Mouse (Mus musculus) neural tube, embryonic 12.5 days (tissue): Measurements from ENCODE around the gene Dclk1. TPM values are rescaled to one million over a fixed set of nuclear protein-coding genes. Genes with fewer than 3 reads are reported as not detected.

Experiments
- ATAC-seq: fragments of 200-750 bp; cut with Nextera tagmentation; 2 replicates; pipeline ENCODE4 v1.8.0; 2017; ENCODE audit warnings: low read depth, mild to moderate bottlenecking, moderate TSS enrichment, moderate library complexity; ENCODE audit not compliant: low FRiP score
- H3K27ac ChIP-seq: fragments of 300-500 bp; sonication (generic); 2 replicates; pipeline ENCODE4 v1.5.1; 2016
- H3K27me3 ChIP-seq: fragments of 300-500 bp; sonication (generic); replicated peaks from 2 replicates; pipeline ENCODE4 v1.6.1; 2016; ENCODE audit warnings: mild to moderate bottlenecking
- H3K36me3 ChIP-seq: fragments of 300-500 bp; sonication (generic); 2 replicates; pipeline ENCODE4 v1.6.1; 2016; ENCODE audit warnings: mild to moderate bottlenecking
- H3K4me1 ChIP-seq: fragments of 300-500 bp; sonication (generic); 2 replicates; pipeline ENCODE4 v1.6.1; 2016
- H3K4me2 ChIP-seq: fragments of 300-500 bp; sonication (generic); replicated peaks from 2 replicates; pipeline ENCODE4 v1.6.1; 2016; ENCODE audit warnings: mild to moderate bottlenecking
- H3K4me3 ChIP-seq: fragments of 300-500 bp; sonication (generic); 2 replicates; pipeline ENCODE4 v1.5.1; 2016
- H3K9ac ChIP-seq: fragments of 300-500 bp; sonication (generic); 2 replicates; pipeline ENCODE4 v1.6.1; 2016; ENCODE audit warnings: mild to moderate bottlenecking
- H3K9me3 ChIP-seq: fragments of 300-500 bp; sonication (generic); 2 replicates; pipeline ENCODE4 v1.6.1; 2016; ENCODE audit warnings: mild to moderate bottlenecking
- WGBS: fragments of 180-500 bp; shearing (Covaris S2); methylation state at CpG from one replicate; pipeline ENCODE4 v1.1.7; 2016; 5-methylcytosine and 5-hydroxymethylcytosine counted together
- polyA plus RNA-seq: library from polyadenylated mRNA; unstranded; fragments of >200 nt; fragmentation: Nextera tagmentation; extraction: Ambion mirVana; gene quantifications from 2 replicates; pipeline ENCODE4 v1.2.1, GENCODE M21; 2016

Dclk1 gene
- polyA plus RNA-seq, 1 experiment from 2014 or later, result 171 TPM

DNA sequence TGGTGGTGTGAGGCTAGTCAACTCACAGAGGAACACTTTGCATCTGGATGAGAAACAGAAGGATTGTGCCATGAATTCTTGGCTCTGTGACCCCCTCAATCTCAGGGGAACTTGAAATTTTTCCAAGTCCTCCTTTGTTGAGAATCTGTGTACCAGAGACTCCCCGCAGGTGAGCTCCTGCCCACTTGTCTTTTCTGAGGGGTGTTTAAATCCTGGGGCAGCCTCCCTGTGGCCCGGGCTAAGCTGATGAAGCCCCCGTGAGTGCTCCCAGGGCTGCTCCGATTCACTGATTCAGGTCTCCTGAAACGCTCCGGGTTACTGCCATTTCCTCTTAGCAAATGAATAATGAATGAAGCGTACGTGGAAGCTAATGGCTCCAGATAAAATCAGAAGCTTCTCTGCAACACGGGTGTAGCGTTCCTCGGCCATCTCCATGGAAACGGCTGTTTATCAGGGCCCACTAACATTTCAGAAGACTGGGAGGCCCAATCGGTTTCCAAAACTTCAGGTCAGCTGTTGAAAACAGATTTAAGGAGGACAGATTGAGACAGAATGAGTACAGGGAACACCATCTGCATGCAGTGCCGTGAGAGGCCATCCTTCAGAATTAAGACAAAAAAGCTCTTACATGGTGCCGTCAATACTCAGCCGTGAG is 105.3 kb downstream of the Dclk1 start:
- no peak overlapping the region for H3K4me3 ChIP-seq
- peaks cover 59% of the 10 kb centered on the region for H3K4me1 ChIP-seq
- H3K9me3 ChIP-seq, result no peaks in the 10 kb centered on the region
- ATAC-seq, result peak; percentile 52
- H3K36me3 ChIP-seq, result no peaks in the 10 kb centered on the region
- no peaks in the 10 kb centered on the region for H3K27me3 ChIP-seq
- 17% methylated on average over 16 of the region's 16 CpGs for whole genome bisulfite sequencing
- no peak overlapping the region; the same call in 1 of the 2 replicates for H3K9ac ChIP-seq
- peak overlapping the region; percentile 50 for H3K4me2 ChIP-seq
- peak overlapping the region; percentile 74 for H3K27ac ChIP-seq

DNA sequence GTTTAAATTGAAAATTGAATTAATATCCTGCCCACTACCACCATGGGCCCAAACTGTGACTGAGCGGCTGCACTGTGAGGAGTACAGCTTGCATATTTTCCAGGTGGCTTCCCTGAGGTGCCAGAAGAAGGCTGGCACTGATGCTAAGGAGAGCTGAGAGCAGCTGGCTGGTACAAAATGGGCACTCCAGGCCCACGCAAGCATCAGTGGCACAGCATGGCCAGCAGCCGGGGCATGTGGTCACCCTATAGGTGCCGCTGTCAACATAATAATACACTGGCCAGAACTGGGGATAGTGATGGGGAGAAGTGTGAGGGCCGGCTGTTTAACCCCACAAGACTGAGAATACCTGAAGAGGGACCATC is 105.8 kb downstream of the Dclk1 start:
- H3K4me2 ChIP-seq, result peak overlapping the region; percentile 50
- H3K9ac ChIP-seq, result no peak overlapping the region; the same call in 1 of the 2 replicates
- no peaks in the 10 kb centered on the region for H3K36me3 ChIP-seq
- H3K4me3 ChIP-seq, result no peak overlapping the region
- H3K4me1 ChIP-seq, result peaks cover 64% of the 10 kb centered on the region
- 68% methylated on average over 5 of the region's 5 CpGs for WGBS
- no peaks in the 10 kb centered on the region for H3K9me3 ChIP-seq
- H3K27ac ChIP-seq, result peak overlapping the region; percentile 74; the same call in 1 of the 2 replicates
- no peaks in the 10 kb centered on the region for H3K27me3 ChIP-seq
- no peak; the same call in 1 of the 2 replicates for ATAC-seq

DNA sequence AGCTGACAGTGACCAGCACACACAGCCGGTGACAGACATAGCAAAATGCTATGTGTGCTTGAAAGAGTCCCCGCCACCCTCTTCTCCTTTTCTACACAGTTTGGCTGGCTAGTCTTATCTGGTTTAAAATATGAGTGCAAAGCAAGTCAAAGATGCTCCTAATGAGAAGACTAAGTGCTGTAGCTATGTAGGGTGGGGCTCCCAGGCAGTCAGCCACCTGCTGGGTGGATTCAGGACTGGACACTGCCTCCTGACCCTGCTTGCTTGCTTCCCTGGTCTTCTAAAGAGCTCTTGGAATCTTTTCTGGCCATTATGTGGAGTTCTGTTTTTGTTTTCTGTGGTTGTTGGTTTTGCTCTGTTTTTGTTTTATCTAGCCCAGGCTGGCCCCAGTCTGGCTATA is 108.0 kb downstream of the Dclk1 start:
- Histone ChIP-seq H3K9me3 (no peaks in the 10 kb centered on the region), H3K4me2 (no peak overlapping the region), H3K27ac (no peak overlapping the region), H3K4me3 (no peak overlapping the region), H3K4me1 (peaks cover 80% of the 10 kb centered on the region), H3K27me3 (no peaks in the 10 kb centered on the region), H3K9ac (no peak overlapping the region), H3K36me3 (no peaks in the 10 kb centered on the region)
- WGBS, result 73% methylated on average over 2 of the region's 2 CpGs
- no peak for ATAC-seq

DNA sequence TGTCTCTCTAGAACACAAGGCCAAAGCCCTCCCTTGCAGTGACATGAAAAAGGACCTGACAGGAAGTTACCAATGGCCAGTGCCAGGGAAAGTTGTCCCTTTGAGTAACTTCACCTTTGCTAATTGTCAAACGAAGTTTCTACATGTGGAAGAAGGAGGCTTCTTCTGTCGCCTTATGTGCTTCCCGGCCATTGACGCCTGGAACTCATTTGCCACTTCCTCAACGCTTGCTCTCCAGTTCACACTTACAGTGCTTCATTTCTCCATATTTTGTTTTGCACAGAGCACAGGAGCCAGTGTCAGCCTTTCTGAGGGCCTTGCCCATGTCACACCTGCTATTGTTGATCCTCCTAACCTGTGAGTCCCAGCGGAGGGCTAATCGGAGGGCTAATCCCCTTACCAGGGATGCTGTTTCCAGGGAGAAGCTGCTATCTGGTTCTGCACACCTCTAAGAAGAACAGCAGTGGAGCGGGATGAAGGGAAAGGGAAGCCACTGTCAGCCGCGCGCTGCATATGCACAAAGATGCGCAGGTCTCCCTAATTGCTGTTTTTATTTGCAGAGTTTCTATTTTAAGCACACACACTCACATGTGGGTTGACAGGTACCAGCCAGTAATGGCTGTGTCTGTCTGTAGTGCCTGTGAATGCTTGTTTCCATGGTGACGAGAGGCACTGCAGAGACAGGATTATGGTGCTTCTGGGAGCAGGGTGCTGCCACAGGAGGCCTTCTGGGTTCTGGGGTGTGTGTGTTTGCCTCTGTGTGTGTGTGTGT is 109.3 kb downstream of the Dclk1 start:
- WGBS, result 65% methylated on average over 13 of the region's 13 CpGs

DNA sequence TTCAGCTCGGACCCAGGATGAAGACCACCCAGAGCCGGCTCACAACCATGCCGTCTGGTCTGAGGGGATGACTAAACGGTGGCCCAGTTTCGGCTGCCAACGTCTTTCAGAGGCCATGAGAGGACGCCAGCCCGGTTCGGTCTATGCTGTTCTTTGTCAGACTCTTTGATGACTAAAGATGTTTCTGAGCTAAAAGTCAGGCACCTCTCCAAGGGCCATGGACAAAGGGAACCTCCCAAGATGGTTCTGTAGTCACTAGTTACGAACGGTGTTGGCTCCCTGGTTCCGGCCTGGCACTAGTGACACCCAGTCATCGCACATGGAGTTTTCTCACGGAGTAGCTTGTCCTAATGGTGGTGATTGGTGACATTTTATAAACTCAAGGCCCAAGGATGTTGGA is 110.4 kb downstream of the Dclk1 start:
- H3K27ac ChIP-seq, result 0 out of 2 replicates have a peak overlapping the region, but pooled peaks have one; percentile 66
- H3K27me3 ChIP-seq, result no peaks in the 10 kb centered on the region
- H3K9me3 ChIP-seq, result no peaks in the 10 kb centered on the region
- H3K9ac ChIP-seq, result no peak overlapping the region
- no peak overlapping the region for H3K4me3 ChIP-seq
- H3K4me2 ChIP-seq, result 0 out of 2 replicates have a peak overlapping the region, but pooled peaks have one; percentile 9
- 80% methylated on average over 14 of the region's 14 CpGs for WGBS
- no peaks in the 10 kb centered on the region for H3K36me3 ChIP-seq
- peaks cover 63% of the 10 kb centered on the region for H3K4me1 ChIP-seq
- ATAC-seq, result no peak

More for the DNA sequence above, 109.3 kb downstream of the Dclk1 start:
- H3K27me3 ChIP-seq, result no peaks in the 10 kb centered on the region
- H3K4me2 ChIP-seq, result 0 out of 2 replicates have a peak overlapping the region, but pooled peaks have one; percentile 9
- ATAC-seq, result peak; percentile 37; the same call in 1 of the 2 replicates
- no peaks in the 10 kb centered on the region for H3K9me3 ChIP-seq
- peak overlapping the region; percentile 66 for H3K27ac ChIP-seq
- peak overlapping the region; percentile 13; the same call in 1 of the 2 replicates for H3K9ac ChIP-seq
- H3K4me3 ChIP-seq, result no peak overlapping the region
- no peaks in the 10 kb centered on the region for H3K36me3 ChIP-seq
- peaks cover 73% of the 10 kb centered on the region for H3K4me1 ChIP-seq

DNA sequence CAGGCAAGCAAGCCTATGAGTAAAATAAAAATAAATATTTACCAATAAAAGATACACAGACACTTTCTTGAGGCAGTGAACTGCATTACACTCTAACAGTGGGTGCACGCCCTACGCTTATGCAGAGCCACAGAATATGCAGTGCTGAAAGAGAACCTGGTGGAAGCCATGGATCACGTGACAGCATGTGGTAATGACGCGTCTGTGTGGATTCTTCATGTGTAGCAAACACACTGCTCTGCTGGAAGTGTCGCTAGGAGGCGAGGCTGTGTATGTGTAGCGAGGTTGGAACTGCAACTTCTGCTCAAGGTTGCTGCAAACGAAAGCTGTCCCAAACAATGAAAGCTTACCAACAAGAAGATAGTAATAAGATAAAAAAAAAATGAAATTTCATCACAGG is 111.0 kb downstream of the Dclk1 start:
- Histone ChIP-seq H3K4me2 (no peak overlapping the region), H3K4me3 (no peak overlapping the region), H3K27ac (no peak overlapping the region), H3K9ac (no peak overlapping the region), H3K4me1 (peaks cover 57% of the 10 kb centered on the region), H3K36me3 (no peaks in the 10 kb centered on the region), H3K9me3 (no peaks in the 10 kb centered on the region), H3K27me3 (no peaks in the 10 kb centered on the region)
- ATAC-seq, result no peak
- WGBS, result 65% methylated on average over 9 of the region's 9 CpGs

DNA sequence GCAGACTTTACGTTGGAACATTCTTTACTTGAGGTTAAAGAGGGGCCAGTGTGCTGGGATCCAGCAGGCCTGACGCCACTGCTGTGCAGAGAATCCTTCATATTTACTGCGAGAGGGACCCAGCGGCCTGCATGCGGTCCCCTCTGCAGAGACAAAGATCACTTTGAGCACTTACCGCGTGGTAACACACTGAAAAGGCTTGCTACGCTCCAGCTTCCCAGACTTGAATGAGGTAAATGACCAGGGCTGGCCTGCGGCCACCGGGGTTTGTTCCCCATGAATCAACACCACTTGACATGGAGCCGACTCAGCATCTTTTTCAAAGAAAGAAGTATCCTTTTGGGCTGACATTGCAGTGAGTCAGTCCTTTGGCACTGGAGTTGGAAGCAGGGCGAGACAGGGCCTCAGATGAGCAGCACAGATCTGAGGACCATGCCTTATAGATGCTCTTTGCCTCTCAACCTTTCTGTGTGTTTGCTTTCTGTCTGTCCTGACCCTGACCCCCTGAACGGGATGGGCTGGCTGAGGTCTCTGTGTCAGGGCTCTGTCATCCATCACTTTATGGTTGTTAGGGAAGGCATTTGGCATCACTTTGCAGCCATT is 111.8 kb downstream of the Dclk1 start:
- H3K4me1 ChIP-seq, result peaks cover 48% of the 10 kb centered on the region
- peak overlapping the region; percentile 39 for H3K27ac ChIP-seq
- 0 out of 2 replicates have a peak overlapping the region, but pooled peaks have one; percentile 10 for H3K9ac ChIP-seq
- no peak overlapping the region for H3K4me3 ChIP-seq
- 8% methylated on average over 13 of the region's 13 CpGs for WGBS
- ATAC-seq, result peak; percentile 64
- H3K36me3 ChIP-seq, result no peaks in the 10 kb centered on the region
- H3K4me2 ChIP-seq, result peak overlapping the region; percentile 21
- no peaks in the 10 kb centered on the region for H3K9me3 ChIP-seq
- H3K27me3 ChIP-seq, result no peaks in the 10 kb centered on the region

DNA sequence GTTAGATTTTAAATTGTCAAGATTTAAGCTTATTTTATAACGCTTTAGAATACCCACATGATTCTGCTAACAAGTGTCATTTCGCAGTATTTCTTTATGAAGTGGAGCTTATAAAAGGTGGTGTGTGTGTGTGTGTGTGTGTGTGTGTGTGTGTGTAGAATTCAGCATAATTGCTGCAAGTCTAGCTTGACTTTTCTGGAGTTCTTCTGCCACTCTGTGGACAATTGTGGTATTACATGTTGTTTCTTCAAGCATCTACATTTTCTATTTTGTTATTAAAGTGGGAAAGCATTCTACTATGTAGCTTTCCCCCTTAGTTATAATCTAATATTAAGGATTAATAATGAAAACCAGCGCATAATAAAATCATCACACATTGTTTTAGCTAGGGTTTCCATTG is 112.6 kb downstream of the Dclk1 start:
- no peak overlapping the region for H3K4me3 ChIP-seq
- no peaks in the 10 kb centered on the region for H3K36me3 ChIP-seq
- no peak for ATAC-seq
- no peak overlapping the region for H3K4me2 ChIP-seq
- WGBS, result 16% methylated on average over 3 of the region's 3 CpGs
- no peaks in the 10 kb centered on the region for H3K9me3 ChIP-seq
- no peak overlapping the region for H3K9ac ChIP-seq
- H3K27ac ChIP-seq, result no peak overlapping the region
- H3K4me1 ChIP-seq, result peaks cover 42% of the 10 kb centered on the region
- H3K27me3 ChIP-seq, result no peaks in the 10 kb centered on the region

DNA sequence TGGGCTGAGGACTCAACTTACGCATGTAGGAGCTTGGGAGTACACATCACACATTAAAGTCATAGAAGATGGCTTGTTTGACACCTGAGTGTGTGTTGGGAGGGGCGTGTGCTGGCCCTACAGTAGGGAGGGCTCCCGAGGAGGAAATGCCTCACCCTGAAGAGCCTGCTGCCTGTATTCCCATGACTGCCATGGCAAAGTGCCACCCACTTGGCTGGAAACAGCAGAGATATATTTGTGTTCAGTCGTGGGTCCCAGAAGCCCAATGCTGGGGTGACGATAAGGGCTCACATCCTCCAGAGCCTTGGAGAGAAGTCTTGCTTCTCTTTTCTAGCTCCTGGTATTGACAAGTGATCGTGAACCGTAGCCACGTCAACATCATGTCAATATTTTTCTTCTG is 116.3 kb downstream of the Dclk1 start:
- H3K27me3 ChIP-seq, result no peaks in the 10 kb centered on the region
- H3K4me3 ChIP-seq, result no peak overlapping the region
- H3K4me2 ChIP-seq, result no peak overlapping the region
- H3K9me3 ChIP-seq, result no peaks in the 10 kb centered on the region
- WGBS, result 92% methylated on average over 8 of the region's 8 CpGs
- H3K9ac ChIP-seq, result no peak overlapping the region
- H3K4me1 ChIP-seq, result peaks cover 11% of the 10 kb centered on the region
- ATAC-seq, result no peak
- H3K36me3 ChIP-seq, result no peaks in the 10 kb centered on the region
- H3K27ac ChIP-seq, result no peak overlapping the region

DNA sequence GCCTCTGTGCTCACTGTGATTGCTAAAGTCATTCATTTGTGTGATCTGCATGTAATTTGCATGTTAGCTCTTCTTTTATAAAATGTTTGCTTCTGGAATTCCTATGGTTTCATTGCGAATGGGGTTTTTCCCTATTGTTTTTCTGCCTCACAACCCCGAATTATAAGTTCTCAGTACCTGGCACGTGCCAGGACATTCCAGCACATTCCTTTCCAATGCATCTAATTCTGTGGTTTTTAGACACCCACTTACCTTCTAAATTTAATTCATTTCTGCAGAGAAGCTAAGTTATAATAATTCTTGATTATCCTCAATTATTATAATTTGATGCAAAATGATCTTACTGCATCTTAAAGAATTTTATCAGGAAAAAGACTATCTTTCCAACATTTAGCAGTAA is 118.7 kb downstream of the Dclk1 start:
- no peak for ATAC-seq
- Histone ChIP-seq H3K4me1 (no peaks in the 10 kb centered on the region), H3K9me3 (no peaks in the 10 kb centered on the region), H3K9ac (no peak overlapping the region), H3K36me3 (no peaks in the 10 kb centered on the region), H3K4me3 (no peak overlapping the region), H3K27ac (no peak overlapping the region), H3K4me2 (no peak overlapping the region), H3K27me3 (no peaks in the 10 kb centered on the region)
- WGBS, result 92% methylated on average over 3 of the region's 3 CpGs

DNA sequence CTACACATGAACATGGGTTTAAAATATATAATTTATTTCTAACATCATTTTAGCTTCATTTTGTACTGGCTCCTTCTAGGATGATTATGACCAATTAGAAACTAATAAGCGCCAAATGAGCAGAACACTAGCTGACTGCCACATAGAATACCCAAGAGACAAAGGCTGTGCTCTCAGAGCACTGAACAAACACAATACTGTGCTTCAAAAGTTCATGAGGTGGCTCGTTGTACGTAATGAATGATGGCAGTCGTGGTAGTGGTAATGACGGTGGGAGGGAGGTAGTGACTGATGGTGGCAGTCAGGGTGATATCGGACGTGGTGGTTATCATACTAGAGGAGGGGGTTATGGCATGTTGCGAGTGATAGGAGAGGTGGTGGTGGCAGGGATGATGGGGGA is 125.0 kb downstream of the Dclk1 start:
- H3K4me3 ChIP-seq, result no peak overlapping the region
- WGBS, result 83% methylated on average over 8 of the region's 8 CpGs

DNA sequence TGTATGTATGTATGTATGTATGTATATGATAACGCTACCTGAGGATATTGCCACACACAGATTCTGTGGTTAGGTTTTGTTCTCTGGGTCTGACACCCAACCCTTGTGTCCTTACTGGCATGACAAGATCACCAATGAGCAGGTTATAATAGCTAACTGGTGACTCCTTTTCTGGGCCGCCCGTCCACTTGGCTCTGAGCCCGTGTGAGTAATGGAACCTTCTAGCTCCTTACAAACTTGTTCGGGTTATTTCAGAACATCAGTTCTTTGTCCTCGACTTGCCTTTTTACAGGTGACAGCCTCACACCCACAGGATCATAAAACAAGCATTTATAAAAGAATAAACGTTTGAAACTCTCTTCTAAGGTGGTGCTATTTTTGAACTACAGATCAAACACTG is 127.0 kb downstream of the Dclk1 start:
- H3K9me3 ChIP-seq, result no peaks in the 10 kb centered on the region
- no peaks in the 10 kb centered on the region for H3K36me3 ChIP-seq
- H3K27ac ChIP-seq, result no peak overlapping the region
- no peak overlapping the region for H3K9ac ChIP-seq
- no peak overlapping the region for H3K4me2 ChIP-seq
- H3K4me3 ChIP-seq, result no peak overlapping the region
- no peak for ATAC-seq
- 81% methylated on average over 7 of the region's 7 CpGs for WGBS
- peaks cover under 1% of the 10 kb centered on the region; the same call in 1 of the 2 replicates for H3K4me1 ChIP-seq
- H3K27me3 ChIP-seq, result no peaks in the 10 kb centered on the region

More for the DNA sequence above, 125.0 kb downstream of the Dclk1 start:
- Histone ChIP-seq H3K36me3 (no peaks in the 10 kb centered on the region), H3K4me2 (no peak overlapping the region), H3K9me3 (no peaks in the 10 kb centered on the region), H3K27me3 (no peaks in the 10 kb centered on the region), H3K4me1 (no peaks in the 10 kb centered on the region), H3K9ac (no peak overlapping the region), H3K27ac (no peak overlapping the region)
- ATAC-seq, result no peak
